ENCODE assay signal across 24 mouse cellular contexts in genomic region chr1:171460551-171461503, GRCm38 (mm10). TPM values are rescaled to one million over a fixed set of nuclear protein-coding genes. Genes with fewer than 3 reads are reported as not detected.
DNase-seq lines count a peak whose midpoint lies in the region; ATAC-seq and TF ChIP-seq lines count a peak whose summit lies in the region.
"Had no signal": no experiment of that assay in that cellular context is flagged by ENCODE, and none has a peak within 500 bp of the region (broad histone marks: within the 10 kb centered on the region; RNA-seq: fewer than 3 reads in every experiment).

No protein-coding gene starts in this region.

- no peak overlapping the region for H3K9ac ChIP-seq in forebrain, postnatal 0 days
- H3K9ac ChIP-seq in hindbrain, postnatal 0 days (replicated peaks; ENCODE audit: low read length), result no peak overlapping the region
- no peak overlapping the region for H3K9ac ChIP-seq in hindbrain, embryonic 12.5 days
- no peak overlapping the region for H3K9ac ChIP-seq in midbrain, embryonic 14.5 days (replicated peaks; ENCODE audit: low read length)
- no peak overlapping the region for H3K9ac ChIP-seq in midbrain, embryonic 16.5 days (ENCODE audit: low read depth, low read length)
- H3K9ac ChIP-seq: heart, embryonic 15.5 days; limb, embryonic 13.5 days; lung, embryonic 15.5 days; midbrain, embryonic 12.5 days had no signal

- WGBS in forebrain, embryonic 10.5 days, result 91% methylated on average over 22 of the region's 22 CpGs
- WGBS in forebrain, postnatal 0 days, result 90% methylated on average over 21 of the region's 22 CpGs
- 93% methylated on average over 22 of the region's 22 CpGs for WGBS in hindbrain, postnatal 0 days
- WGBS in hindbrain, embryonic 12.5 days, result 95% methylated on average over 22 of the region's 22 CpGs
- WGBS in midbrain, embryonic 14.5 days, result 93% methylated on average over 22 of the region's 22 CpGs
- WGBS in midbrain, embryonic 16.5 days, result 93% methylated on average over 22 of the region's 22 CpGs

- no peaks in the 10 kb centered on the region for H3K27me3 ChIP-seq in forebrain, embryonic 10.5 days (ENCODE audit: poor library complexity, severe bottlenecking)
- H3K27me3 ChIP-seq in forebrain, postnatal 0 days (ENCODE audit: insufficient read depth, low read length), result no peaks in the 10 kb centered on the region
- H3K27me3 ChIP-seq in hindbrain, postnatal 0 days (ENCODE audit: insufficient read depth, low read length), result no peaks in the 10 kb centered on the region
- no peaks in the 10 kb centered on the region for H3K27me3 ChIP-seq in hindbrain, embryonic 12.5 days
- H3K27me3 ChIP-seq in midbrain, embryonic 14.5 days (ENCODE audit: control insufficient read depth, insufficient read depth, low read length), result no peaks in the 10 kb centered on the region
- no peaks in the 10 kb centered on the region for H3K27me3 ChIP-seq in midbrain, embryonic 16.5 days (ENCODE audit: control insufficient read depth, insufficient read depth, low read depth, low read length)
- H3K27me3 ChIP-seq: heart, embryonic 15.5 days; limb, embryonic 13.5 days; lung, embryonic 15.5 days; midbrain, embryonic 12.5 days had no signal

- no peak overlapping the region for H3K4me2 ChIP-seq in forebrain, postnatal 0 days (ENCODE audit: low read depth)
- 0 out of 2 replicates have a peak overlapping the region, but pooled peaks have one; percentile 16 for H3K4me2 ChIP-seq in hindbrain, postnatal 0 days (ENCODE audit: low read depth, low read length)
- no peak overlapping the region for H3K4me2 ChIP-seq in hindbrain, embryonic 12.5 days (replicated peaks)
- no peak overlapping the region for H3K4me2 ChIP-seq in midbrain, embryonic 14.5 days (ENCODE audit: low read length)
- H3K4me2 ChIP-seq in midbrain, embryonic 16.5 days (ENCODE audit: low read length), result no peak overlapping the region
- H3K4me2 ChIP-seq: heart, embryonic 15.5 days; limb, embryonic 13.5 days; liver, embryonic 11.5 days; lung, embryonic 15.5 days; midbrain, embryonic 12.5 days had no signal

- peak overlapping the region; percentile 27; the same call in 1 of the 2 replicates for H3K27ac ChIP-seq in forebrain, embryonic 10.5 days
- H3K27ac ChIP-seq in forebrain, postnatal 0 days (ENCODE audit: low read depth, low read length), result no peak overlapping the region
- H3K27ac ChIP-seq in hindbrain, postnatal 0 days, result no peak overlapping the region
- no peak overlapping the region for H3K27ac ChIP-seq in hindbrain, embryonic 12.5 days
- H3K27ac ChIP-seq in midbrain, embryonic 14.5 days (replicated peaks; ENCODE audit: low read depth, low read length), result no peak overlapping the region
- no peak overlapping the region for H3K27ac ChIP-seq in midbrain, embryonic 16.5 days (ENCODE audit: low read length)
- H3K27ac ChIP-seq: heart, embryonic 10.5 days; heart, embryonic 15.5 days; limb, embryonic 13.5 days; lung, embryonic 15.5 days; midbrain, embryonic 12.5 days; stomach, postnatal 0 days had no signal

- H3K4me3 ChIP-seq in forebrain, embryonic 10.5 days, result no peak overlapping the region; the same call in 1 of the 2 replicates
- no peak overlapping the region for H3K4me3 ChIP-seq in forebrain, postnatal 0 days (ENCODE audit: low read depth, low read length)
- no peak overlapping the region for H3K4me3 ChIP-seq in hindbrain, postnatal 0 days (ENCODE audit: low read length)
- H3K4me3 ChIP-seq in hindbrain, embryonic 12.5 days, result no peak overlapping the region
- H3K4me3 ChIP-seq in midbrain, embryonic 14.5 days (replicated peaks; ENCODE audit: low read depth, low read length), result no peak overlapping the region
- no peak overlapping the region for H3K4me3 ChIP-seq in midbrain, embryonic 16.5 days (ENCODE audit: low read depth, low read length)
- H3K4me3 ChIP-seq: heart, embryonic 10.5 days; heart, embryonic 15.5 days; limb, embryonic 13.5 days; lung, embryonic 15.5 days; midbrain, embryonic 12.5 days had no signal

- H3K4me1 ChIP-seq in forebrain, embryonic 10.5 days, result peaks cover 17% of the 10 kb centered on the region
- no peaks in the 10 kb centered on the region for H3K4me1 ChIP-seq in forebrain, postnatal 0 days (ENCODE audit: insufficient read depth)
- 0 out of 2 replicates have a peak, but pooled peaks cover 8% of the 10 kb centered on the region for H3K4me1 ChIP-seq in hindbrain, postnatal 0 days (ENCODE audit: insufficient read depth, low read length)
- peaks cover 5% of the 10 kb centered on the region; the same call in 1 of the 2 replicates for H3K4me1 ChIP-seq in hindbrain, embryonic 12.5 days
- peaks cover 9% of the 10 kb centered on the region; the same call in 1 of the 2 replicates for H3K4me1 ChIP-seq in midbrain, embryonic 14.5 days (ENCODE audit: control insufficient read depth, insufficient read depth, low read length)
- peaks cover 4% of the 10 kb centered on the region; the same call in 1 of the 2 replicates for H3K4me1 ChIP-seq in midbrain, embryonic 16.5 days (ENCODE audit: control insufficient read depth, insufficient read depth, low read length)

- TF ChIP-seq CTCF in forebrain, postnatal 0 days (IDR thresholded peaks at IDR 0.05; ENCODE audit: low read depth), result no peak
- no peak for TF ChIP-seq CTCF in hindbrain, postnatal 0 days (IDR thresholded peaks at IDR 0.05; ENCODE audit: low read depth)

- H3K9me3 ChIP-seq in forebrain, embryonic 10.5 days, result no peaks in the 10 kb centered on the region; the same call in 1 of the 2 replicates
- no peaks in the 10 kb centered on the region for H3K9me3 ChIP-seq in forebrain, postnatal 0 days (ENCODE audit: low read length)
- no peaks in the 10 kb centered on the region for H3K9me3 ChIP-seq in hindbrain, postnatal 0 days (ENCODE audit: low read length)
- no peaks in the 10 kb centered on the region for H3K9me3 ChIP-seq in hindbrain, embryonic 12.5 days (replicated peaks)
- no peaks in the 10 kb centered on the region for H3K9me3 ChIP-seq in midbrain, embryonic 14.5 days (ENCODE audit: control insufficient read depth, low read length)
- H3K9me3 ChIP-seq in midbrain, embryonic 16.5 days (replicated peaks; ENCODE audit: control insufficient read depth, low read length, poor library complexity, severe bottlenecking), result no peaks in the 10 kb centered on the region
- H3K9me3 ChIP-seq: heart, embryonic 10.5 days; heart, embryonic 15.5 days; limb, embryonic 13.5 days; lung, embryonic 15.5 days; midbrain, embryonic 12.5 days had no signal

- peaks cover 10% of the 10 kb centered on the region; the same call in 1 of the 2 replicates for H3K36me3 ChIP-seq in forebrain, embryonic 10.5 days (replicated peaks)
- no peaks in the 10 kb centered on the region for H3K36me3 ChIP-seq in forebrain, postnatal 0 days (ENCODE audit: insufficient read depth)
- no peaks in the 10 kb centered on the region for H3K36me3 ChIP-seq in hindbrain, postnatal 0 days (ENCODE audit: insufficient read depth, low read length)
- H3K36me3 ChIP-seq in hindbrain, embryonic 12.5 days, result no peaks in the 10 kb centered on the region
- no peaks in the 10 kb centered on the region for H3K36me3 ChIP-seq in midbrain, embryonic 14.5 days (ENCODE audit: control insufficient read depth, insufficient read depth, low read length)
- H3K36me3 ChIP-seq in midbrain, embryonic 16.5 days (ENCODE audit: control insufficient read depth, insufficient read depth, low read length), result no peaks in the 10 kb centered on the region
- H3K36me3 ChIP-seq: midbrain, embryonic 12.5 days had no signal

- no peak for DNase-seq in forebrain, embryonic 10.5 days (ENCODE audit: extremely low spot score, low spot score)
- DNase-seq in forebrain, postnatal 0 days, result no peak
- no peak for DNase-seq in hindbrain, postnatal 0 days (ENCODE audit: low spot score)
- DNase-seq in midbrain, embryonic 14.5 days, result no peak
- no peak for DNase-seq in cerebellum, postnatal 14 days
- DNase-seq: adrenal gland, adult 2 months; adrenal gland, postnatal 36 days; cerebellum, adult 2 months; cerebellum, postnatal 25 days; right cerebral cortex, adult 18-20 months; spleen, adult 18-20 months; thymus, adult 18-20 months; thymus, postnatal 25 days had no signal

- no peak for ATAC-seq in forebrain, postnatal 0 days
- peak; percentile 47; the same call in 1 of the 2 replicates for ATAC-seq in hindbrain, postnatal 0 days
- no peak for ATAC-seq in hindbrain, embryonic 12.5 days (ENCODE audit: low FRiP score)
- ATAC-seq in midbrain, embryonic 14.5 days (ENCODE audit: low FRiP score, low TSS enrichment), result peak; percentile 51
- no peak for ATAC-seq in midbrain, embryonic 16.5 days
- ATAC-seq: activated CD4-positive, CD25-positive, alpha-beta regulatory T cell, adult 4 months; intestine, embryonic 16.5 days had no signal

RNA-seq across cellular contexts. Expression of gene F11r, which starts 23.5 kb away (rescaled TPM):
- 16.2 and 16.5 TPM in 2 replicates for polyA plus RNA-seq in forebrain, embryonic 10.5 days (2016; fragmentation: Nextera tagmentation; extraction: Ambion mirVana)
- total RNA-seq in forebrain, postnatal 0 days (2014; rRNA removed), result 3.6 and 6.2 TPM in 2 replicates
- polyA plus RNA-seq in forebrain, postnatal 0 days (2015; fragmentation: Nextera tagmentation; extraction: Ambion mirVana), result 4.6 and 7.8 TPM in 2 replicates
- 5.7 and 8.2 TPM in 2 replicates for total RNA-seq in hindbrain, postnatal 0 days (2014; rRNA removed)
- polyA plus RNA-seq in hindbrain, postnatal 0 days (2015; fragmentation: Nextera tagmentation; extraction: Ambion mirVana), result 14.2 and 14.4 TPM in 2 replicates
- polyA plus RNA-seq in hindbrain, embryonic 12.5 days (2016; fragmentation: Nextera tagmentation; extraction: Ambion mirVana), result 14.5 and 18.6 TPM in 2 replicates
- polyA plus RNA-seq in midbrain, embryonic 14.5 days (2014; fragmentation: Nextera tagmentation; extraction: Ambion mirVana), result 3.3 and 8.1 TPM in 2 replicates
- 10.4 and 10.5 TPM in 2 replicates for polyA plus RNA-seq in midbrain, embryonic 16.5 days (2015; fragmentation: Nextera tagmentation; extraction: Ambion mirVana)

RNA-seq across cellular contexts. Expression of gene Tstd1, which starts 42.2 kb away (rescaled TPM):
- polyA plus RNA-seq in forebrain, embryonic 10.5 days (2016; fragmentation: Nextera tagmentation; extraction: Ambion mirVana), result 6.1 and 6.5 TPM in 2 replicates
- 1.3 and 2.0 TPM in 2 replicates for total RNA-seq in forebrain, postnatal 0 days (2014; rRNA removed)
- 1.9 and 3.1 TPM in 2 replicates for polyA plus RNA-seq in forebrain, postnatal 0 days (2015; fragmentation: Nextera tagmentation; extraction: Ambion mirVana)
- 1.5 TPM in 1 of 2 replicates, not detected in the other for total RNA-seq in hindbrain, postnatal 0 days (2014; rRNA removed)
- polyA plus RNA-seq in hindbrain, postnatal 0 days (2015; fragmentation: Nextera tagmentation; extraction: Ambion mirVana), result 2.3 and 2.7 TPM in 2 replicates
- polyA plus RNA-seq in hindbrain, embryonic 12.5 days (2016; fragmentation: Nextera tagmentation; extraction: Ambion mirVana), result 8.1 and 9.4 TPM in 2 replicates
- 5.7 and 6.2 TPM in 2 replicates for polyA plus RNA-seq in midbrain, embryonic 14.5 days (2014; fragmentation: Nextera tagmentation; extraction: Ambion mirVana)
- 6.2 and 7.6 TPM in 2 replicates for polyA plus RNA-seq in midbrain, embryonic 16.5 days (2015; fragmentation: Nextera tagmentation; extraction: Ambion mirVana)

RNA-seq across cellular contexts. Expression of gene Alyref2, which starts 42.5 kb away (rescaled TPM):
- polyA plus RNA-seq in forebrain, embryonic 10.5 days (2016; fragmentation: Nextera tagmentation; extraction: Ambion mirVana), result 8.0 and 8.5 TPM in 2 replicates
- 12.2 and 13.4 TPM in 2 replicates for total RNA-seq in forebrain, postnatal 0 days (2014; rRNA removed)
- 17.5 and 20.8 TPM in 2 replicates for polyA plus RNA-seq in forebrain, postnatal 0 days (2015; fragmentation: Nextera tagmentation; extraction: Ambion mirVana)
- 10.1 and 10.4 TPM in 2 replicates for total RNA-seq in hindbrain, postnatal 0 days (2014; rRNA removed)
- 20.5 and 20.6 TPM in 2 replicates for polyA plus RNA-seq in hindbrain, postnatal 0 days (2015; fragmentation: Nextera tagmentation; extraction: Ambion mirVana)
- polyA plus RNA-seq in hindbrain, embryonic 12.5 days (2016; fragmentation: Nextera tagmentation; extraction: Ambion mirVana), result 21.0 and 26.1 TPM in 2 replicates
- polyA plus RNA-seq in midbrain, embryonic 14.5 days (2014; fragmentation: Nextera tagmentation; extraction: Ambion mirVana), result 28.2 and 33.5 TPM in 2 replicates
- 34.8 and 35.9 TPM in 2 replicates for polyA plus RNA-seq in midbrain, embryonic 16.5 days (2015; fragmentation: Nextera tagmentation; extraction: Ambion mirVana)

RNA-seq across cellular contexts. Expression of gene Usf1, which starts 49.7 kb away (rescaled TPM):
- 128 and 132 TPM in 2 replicates for polyA plus RNA-seq in forebrain, embryonic 10.5 days (2016; fragmentation: Nextera tagmentation; extraction: Ambion mirVana)
- total RNA-seq in forebrain, postnatal 0 days (2014; rRNA removed), result 168 and 183 TPM in 2 replicates
- polyA plus RNA-seq in forebrain, postnatal 0 days (2015; fragmentation: Nextera tagmentation; extraction: Ambion mirVana), result 198 and 200 TPM in 2 replicates
- 133 and 148 TPM in 2 replicates for total RNA-seq in hindbrain, postnatal 0 days (2014; rRNA removed)
- polyA plus RNA-seq in hindbrain, postnatal 0 days (2015; fragmentation: Nextera tagmentation; extraction: Ambion mirVana), result 132 and 141 TPM in 2 replicates
- 175 and 182 TPM in 2 replicates for polyA plus RNA-seq in hindbrain, embryonic 12.5 days (2016; fragmentation: Nextera tagmentation; extraction: Ambion mirVana)
- 207 and 236 TPM in 2 replicates for polyA plus RNA-seq in midbrain, embryonic 14.5 days (2014; fragmentation: Nextera tagmentation; extraction: Ambion mirVana)
- 197 and 201 TPM in 2 replicates for polyA plus RNA-seq in midbrain, embryonic 16.5 days (2015; fragmentation: Nextera tagmentation; extraction: Ambion mirVana)

Comparison
In these comparisons a context has a peak if more than half of its experiments do, and no peak if none do; other contexts are left out.
1. ATAC-seq: peak in hindbrain, postnatal 0 days (single experiment) and midbrain, embryonic 14.5 days (single experiment); none in forebrain, postnatal 0 days (single experiment), hindbrain, embryonic 12.5 days (single experiment) and midbrain, embryonic 16.5 days (single experiment).